Mouse (Mus musculus) limb, embryonic 15.5 days (tissue): ENCODE measurements at regions not wholly inside any gene's neighbourhood (a gene's known extent, or its start where the extent isn't known, plus 50 kb on each side); places are given as distances from the start of the nearest gene placed in this dataset.

ENCODE experiments used
- ATAC-seq: fragments of 200-750 bp; cut with Nextera tagmentation; 2 replicates; pipeline ENCODE4 v1.8.0; 2017; ENCODE audit warnings: low read depth, moderate TSS enrichment; ENCODE audit not compliant: insufficient number of reproducible peaks, low FRiP score, low TSS enrichment
- H3K27ac ChIP-seq: fragments of 300-500 bp; sonication (generic); 2 replicates; pipeline ENCODE4 v1.5.1; 2015; ENCODE audit warnings: moderate library complexity, mild to moderate bottlenecking, inconsistent platforms
- H3K27me3 ChIP-seq: fragments of 300-500 bp; sonication (generic); 2 replicates; pipeline ENCODE4 v1.6.1; 2015; ENCODE audit warnings: inconsistent platforms
- H3K36me3 ChIP-seq: fragments of 300-500 bp; sonication (generic); 2 replicates; pipeline ENCODE4 v1.6.1; 2015; ENCODE audit warnings: inconsistent platforms
- H3K4me1 ChIP-seq: fragments of 300-500 bp; sonication (generic); 2 replicates; pipeline ENCODE4 v1.6.1; 2015; ENCODE audit warnings: inconsistent platforms
- H3K4me2 ChIP-seq: fragments of 300-500 bp; sonication (generic); 2 replicates; pipeline ENCODE4 v1.6.1; 2015; ENCODE audit warnings: mild to moderate bottlenecking, inconsistent platforms
- H3K4me3 ChIP-seq: fragments of 300-500 bp; sonication (generic); 2 replicates; pipeline ENCODE4 v1.5.1; 2015; ENCODE audit warnings: mild to moderate bottlenecking, inconsistent platforms
- H3K9ac ChIP-seq: fragments of 300-500 bp; sonication (generic); 2 replicates; pipeline ENCODE4 v1.6.1; 2015; ENCODE audit warnings: inconsistent platforms
- H3K9me3 ChIP-seq: fragments of 300-500 bp; sonication (generic); 2 replicates; pipeline ENCODE4 v1.6.1; 2016; ENCODE audit warnings: inconsistent platforms
- WGBS: fragments of 180-500 bp; shearing (Covaris S2); methylation state at CpG from one replicate; pipeline ENCODE4 v1.1.7; 2015; 5-methylcytosine and 5-hydroxymethylcytosine counted together

- H3K9ac ChIP-seq = no peak overlapping the region
- no peaks in the 10 kb centered on the region for H3K9me3 ChIP-seq
- 33% methylated on average over 4 of the region's 4 CpGs for WGBS
- H3K27me3 ChIP-seq = no peaks in the 10 kb centered on the region
- no peaks in the 10 kb centered on the region for H3K4me1 ChIP-seq
- no peaks in the 10 kb centered on the region for H3K36me3 ChIP-seq
- H3K4me2 ChIP-seq = no peak overlapping the region
- H3K27ac ChIP-seq = no peak overlapping the region
- no peak for ATAC-seq
- no peak overlapping the region for H3K4me3 ChIP-seq
These were observed 134.6 kb upstream of the Gm4791 start for GRCm38 (mm10) chr9:46863934-46864333.

- 94% methylated on average over 13 of the region's 13 CpGs for WGBS
- no peak for ATAC-seq
- Histone ChIP-seq H3K4me2 (no peak overlapping the region), H3K27me3 (no peaks in the 10 kb centered on the region), H3K9ac (no peak overlapping the region), H3K27ac (no peak overlapping the region), H3K4me1 (peaks cover 5% of the 10 kb centered on the region), H3K9me3 (no peaks in the 10 kb centered on the region), H3K36me3 (no peaks in the 10 kb centered on the region), H3K4me3 (no peak overlapping the region)
These were observed 146.8 kb upstream of the Gm4791 start for GRCm38 (mm10) chr9:46851753-46852152.

- no peak for ATAC-seq
These were observed 147.2 kb upstream of the Gm4791 start for GRCm38 (mm10) chr9:46851336-46851735.

GRCm38 (mm10) chr9:46845276-46845675 is 153.3 kb upstream of the Gm4791 start:
- no peak for ATAC-seq
- 71% methylated on average over 3 of the region's 3 CpGs for WGBS
- Histone ChIP-seq H3K36me3 (no peaks in the 10 kb centered on the region), H3K4me3 (no peak overlapping the region), H3K27me3 (no peaks in the 10 kb centered on the region), H3K27ac (no peak overlapping the region), H3K9ac (no peak overlapping the region), H3K4me1 (peaks cover 5% of the 10 kb centered on the region), H3K9me3 (no peaks in the 10 kb centered on the region), H3K4me2 (no peak overlapping the region)

More at GRCm38 (mm10) chr9:46851336-46851735, 147.2 kb upstream of the Gm4791 start:
- H3K27me3 ChIP-seq = no peaks in the 10 kb centered on the region
- WGBS = 65% methylated on average over 10 of the region's 10 CpGs
- H3K27ac ChIP-seq = no peak overlapping the region
- H3K4me1 ChIP-seq = peaks cover 5% of the 10 kb centered on the region
- no peak overlapping the region for H3K9ac ChIP-seq
- H3K4me3 ChIP-seq = no peak overlapping the region
- H3K9me3 ChIP-seq = no peaks in the 10 kb centered on the region
- no peak overlapping the region for H3K4me2 ChIP-seq
- H3K36me3 ChIP-seq = no peaks in the 10 kb centered on the region

GRCm38 (mm10) chr9:46843781-46844180 is 154.8 kb upstream of the Gm4791 start:
- Histone ChIP-seq H3K27me3 (no peaks in the 10 kb centered on the region), H3K4me2 (no peak overlapping the region), H3K27ac (no peak overlapping the region), H3K4me3 (no peak overlapping the region), H3K4me1 (peaks cover 5% of the 10 kb centered on the region), H3K9me3 (no peaks in the 10 kb centered on the region), H3K9ac (no peak overlapping the region), H3K36me3 (no peaks in the 10 kb centered on the region)
- 89% methylated on average over 7 of the region's 7 CpGs for WGBS
- ATAC-seq = no peak

GRCm38 (mm10) chr9:46841571-46841970 is 157.0 kb upstream of the Gm4791 start:
- Histone ChIP-seq H3K9me3 (no peaks in the 10 kb centered on the region), H3K27ac (no peak overlapping the region), H3K4me3 (no peak overlapping the region), H3K9ac (no peak overlapping the region), H3K36me3 (no peaks in the 10 kb centered on the region), H3K27me3 (no peaks in the 10 kb centered on the region), H3K4me1 (no peaks in the 10 kb centered on the region), H3K4me2 (no peak overlapping the region)
- ATAC-seq = no peak
- 85% methylated on average over 6 of the region's 6 CpGs for WGBS

- H3K27ac ChIP-seq = no peak overlapping the region
- H3K9ac ChIP-seq = no peak overlapping the region
- no peaks in the 10 kb centered on the region for H3K27me3 ChIP-seq
- H3K4me1 ChIP-seq = peaks cover 5% of the 10 kb centered on the region; the same call in 1 of the 2 replicates
- H3K4me2 ChIP-seq = no peak overlapping the region
- H3K9me3 ChIP-seq = no peaks in the 10 kb centered on the region
- WGBS = 39% methylated on average over 7 of the region's 7 CpGs
- H3K4me3 ChIP-seq = no peak overlapping the region
- no peak for ATAC-seq
- H3K36me3 ChIP-seq = no peaks in the 10 kb centered on the region
These were observed 163.3 kb upstream of the Gm4791 start for GRCm38 (mm10) chr9:46835261-46835660.

GRCm38 (mm10) chr9:46830746-46831560 is 167.6 kb upstream of the Gm4791 start:
- no peak for ATAC-seq
- no peaks in the 10 kb centered on the region for H3K9me3 ChIP-seq
- no peaks in the 10 kb centered on the region for H3K36me3 ChIP-seq
- peaks cover 5% of the 10 kb centered on the region; the same call in 1 of the 2 replicates for H3K4me1 ChIP-seq
- H3K9ac ChIP-seq = no peak overlapping the region
- peak overlapping the region; percentile 39 for H3K27ac ChIP-seq
- WGBS = 40% methylated on average over 15 of the region's 15 CpGs
- H3K4me3 ChIP-seq = no peak overlapping the region
- H3K4me2 ChIP-seq = no peak overlapping the region
- no peaks in the 10 kb centered on the region for H3K27me3 ChIP-seq

GRCm38 (mm10) chr9:46830316-46830715 is 168.2 kb upstream of the Gm4791 start:
- Histone ChIP-seq H3K9me3 (no peaks in the 10 kb centered on the region), H3K27ac (no peak overlapping the region), H3K27me3 (no peaks in the 10 kb centered on the region), H3K4me1 (peaks cover 5% of the 10 kb centered on the region; the same call in 1 of the 2 replicates), H3K9ac (no peak overlapping the region), H3K4me2 (no peak overlapping the region), H3K4me3 (no peak overlapping the region), H3K36me3 (no peaks in the 10 kb centered on the region)
- no peak for ATAC-seq
- 6% methylated on average over 1 of the region's 1 CpGs for WGBS

GRCm38 (mm10) chr9:46824703-46825102 is 173.8 kb upstream of the Gm4791 start:
- no peak for ATAC-seq
- Histone ChIP-seq H3K4me2 (no peak overlapping the region), H3K9me3 (no peaks in the 10 kb centered on the region), H3K27ac (no peak overlapping the region), H3K4me3 (no peak overlapping the region), H3K4me1 (peaks cover 6% of the 10 kb centered on the region; the same call in 1 of the 2 replicates), H3K9ac (no peak overlapping the region), H3K27me3 (peaks cover 3% of the 10 kb centered on the region; the same call in 1 of the 2 replicates), H3K36me3 (no peaks in the 10 kb centered on the region)
- 65% methylated on average over 4 of the region's 4 CpGs for WGBS

- H3K36me3 ChIP-seq = no peaks in the 10 kb centered on the region
- H3K9ac ChIP-seq = no peak overlapping the region
- H3K27me3 ChIP-seq = peaks cover 3% of the 10 kb centered on the region; the same call in 1 of the 2 replicates
- no peak for ATAC-seq
- WGBS = 35% methylated on average over 7 of the region's 7 CpGs
- H3K27ac ChIP-seq = peak overlapping the region; percentile 17; the same call in 1 of the 2 replicates
- no peak overlapping the region for H3K4me2 ChIP-seq
- H3K4me1 ChIP-seq = peaks cover 14% of the 10 kb centered on the region; the same call in 1 of the 2 replicates
- H3K9me3 ChIP-seq = no peaks in the 10 kb centered on the region
- H3K4me3 ChIP-seq = no peak overlapping the region
These were observed 178.7 kb upstream of the Gm4791 start for GRCm38 (mm10) chr9:46819808-46820207.

- no peak overlapping the region for H3K4me3 ChIP-seq
- WGBS = 36% methylated on average over 6 of the region's 6 CpGs
- no peak for ATAC-seq
- H3K27me3 ChIP-seq = peaks cover 4% of the 10 kb centered on the region
- H3K9ac ChIP-seq = no peak overlapping the region
- H3K36me3 ChIP-seq = no peaks in the 10 kb centered on the region
- no peaks in the 10 kb centered on the region for H3K9me3 ChIP-seq
- H3K4me1 ChIP-seq = peaks cover 18% of the 10 kb centered on the region
- H3K4me2 ChIP-seq = no peak overlapping the region
- H3K27ac ChIP-seq = peak overlapping the region; percentile 17; the same call in 1 of the 2 replicates
These were observed 179.2 kb upstream of the Gm4791 start for GRCm38 (mm10) chr9:46819376-46819775.
